Mouse (Mus musculus) heart, embryonic 12.5 days (tissue): ENCODE data around the gene Fh1. TPM values are rescaled to one million over a fixed set of nuclear protein-coding genes. Genes with fewer than 3 reads are reported as not detected.

ENCODE experiments used
- ATAC-seq: fragments of 200-750 bp; cut with Nextera tagmentation; 2 replicates; pipeline ENCODE4 v1.8.0; 2017; ENCODE audit warnings: moderate TSS enrichment, moderate library complexity; ENCODE audit not compliant: insufficient number of reproducible peaks, low FRiP score
- H3K27ac ChIP-seq: fragments of 300-500 bp; sonication (generic); 2 replicates; pipeline ENCODE4 v1.5.1; 2016; ENCODE audit warnings: mild to moderate bottlenecking, moderate library complexity; ENCODE audit not compliant: poor library complexity, severe bottlenecking
- H3K27me3 ChIP-seq: fragments of 300-500 bp; sonication (generic); replicated peaks from 2 replicates; pipeline ENCODE4 v1.6.1; 2016; ENCODE audit warnings: mild to moderate bottlenecking, moderate library complexity
- H3K36me3 ChIP-seq: fragments of 300-500 bp; sonication (generic); 2 replicates; pipeline ENCODE4 v1.6.1; 2016; ENCODE audit warnings: mild to moderate bottlenecking, moderate library complexity
- H3K4me1 ChIP-seq: fragments of 300-500 bp; sonication (generic); replicated peaks from 2 replicates; pipeline ENCODE4 v1.6.1; 2016; ENCODE audit warnings: mild to moderate bottlenecking
- H3K4me2 ChIP-seq: fragments of 300-500 bp; sonication (generic); 2 replicates; pipeline ENCODE4 v1.6.1; 2016; ENCODE audit warnings: mild to moderate bottlenecking, moderate library complexity
- H3K4me3 ChIP-seq: fragments of 300-500 bp; sonication (generic); 2 replicates; pipeline ENCODE4 v1.5.1; 2016; ENCODE audit warnings: mild to moderate bottlenecking
- H3K9ac ChIP-seq: fragments of 300-500 bp; sonication (generic); 2 replicates; pipeline ENCODE4 v1.6.1; 2016; ENCODE audit warnings: mild to moderate bottlenecking, moderate library complexity
- H3K9me3 ChIP-seq: fragments of 300-500 bp; sonication (generic); replicated peaks from 2 replicates; pipeline ENCODE4 v1.6.1; 2016; ENCODE audit warnings: mild to moderate bottlenecking, moderate library complexity
- WGBS: fragments of 180-500 bp; shearing (Covaris S2); methylation state at CpG from one replicate; pipeline ENCODE4 v1.1.7; 2016; 5-methylcytosine and 5-hydroxymethylcytosine counted together
- polyA plus RNA-seq: library from polyadenylated mRNA; unstranded; fragments of >200 nt; fragmentation: Nextera tagmentation; extraction: Ambion mirVana; gene quantifications from 2 replicates; pipeline ENCODE4 v1.2.1, GENCODE M21; 2016

Gene Fh1
- 192 and 201 TPM in 2 replicates for polyA plus RNA-seq

DNA sequence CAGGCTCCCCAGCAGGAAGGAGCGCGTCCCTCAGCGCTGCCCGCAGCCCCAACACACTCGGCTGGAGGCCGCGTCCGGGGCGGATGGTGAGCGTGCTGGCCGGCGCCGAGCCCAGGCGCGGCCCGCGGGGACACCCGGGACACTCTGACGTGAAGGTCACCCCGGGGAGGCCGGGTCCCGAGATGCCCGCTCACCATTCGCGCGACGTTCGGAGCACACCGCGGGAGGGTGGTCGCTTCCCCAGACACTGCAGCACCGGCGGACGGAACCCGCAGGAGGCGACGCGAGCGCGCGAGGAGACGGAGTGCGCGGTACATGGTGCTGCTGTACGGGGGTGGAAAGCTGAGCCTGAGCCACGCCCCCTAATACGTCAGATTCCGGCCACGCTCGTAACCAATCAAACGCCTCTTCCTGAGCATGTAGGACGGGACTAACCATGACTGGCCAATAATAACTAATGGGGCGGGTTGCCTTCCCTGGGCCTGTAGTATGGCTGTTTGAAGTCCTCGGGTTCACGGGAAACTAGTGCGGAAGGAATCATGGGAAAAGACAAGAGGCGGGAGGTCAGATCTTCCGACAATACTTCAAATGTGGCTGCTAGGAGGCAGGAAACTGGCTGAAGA, at the start of gene Fh1:
Fh1 (minus strand) TSS at position 379 of the 623 bp plus-strand sequence.
- under 1% methylated on average over 58 of the region's 58 CpGs for WGBS
- H3K36me3 ChIP-seq, result peaks cover 4% of the 10 kb centered on the region; the same call in 1 of the 2 replicates
- no peaks in the 10 kb centered on the region for H3K27me3 ChIP-seq
- peak within 1 kb of the TSS; percentile 93 for H3K4me2 ChIP-seq
- 0 out of 2 replicates have a peak, but pooled peaks cover 4% of the 10 kb centered on the region for H3K9me3 ChIP-seq
- H3K4me1 ChIP-seq, result peaks cover 16% of the 10 kb centered on the region
- H3K9ac ChIP-seq, result peak within 1 kb of the TSS; percentile 92
- peak within 1 kb of the TSS; percentile 96 for H3K27ac ChIP-seq
- H3K4me3 ChIP-seq, result peak within 1 kb of the TSS; percentile 99
- ATAC-seq, result peak; percentile 100

DNA sequence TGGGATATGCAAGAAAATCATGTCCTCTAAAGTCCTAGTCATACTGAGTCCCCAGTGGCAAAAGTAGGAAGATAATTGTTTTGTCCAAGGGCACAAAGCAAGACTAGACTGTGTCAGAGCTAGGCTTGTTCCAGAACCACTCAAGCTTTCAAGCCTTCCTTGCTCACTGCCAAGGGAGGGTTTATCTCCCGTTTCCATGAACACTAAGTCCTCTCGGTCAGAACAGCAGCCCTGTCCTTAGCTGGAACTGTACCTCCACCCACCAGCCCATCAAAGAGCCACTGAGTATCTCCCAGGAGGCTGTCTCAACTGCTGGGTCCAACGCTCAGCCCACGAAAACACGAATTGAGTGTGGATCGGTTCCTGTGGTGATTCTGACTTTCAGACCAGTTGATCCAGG, 49.7 kb upstream of the Fh1 start:
- 68% methylated on average over 6 of the region's 6 CpGs for WGBS
- Histone ChIP-seq H3K9me3 (no peaks in the 10 kb centered on the region), H3K27me3 (no peaks in the 10 kb centered on the region), H3K4me3 (no peak overlapping the region), H3K9ac (no peak overlapping the region), H3K27ac (no peak overlapping the region), H3K4me2 (no peak overlapping the region), H3K36me3 (0 out of 2 replicates have a peak, but pooled peaks cover 3% of the 10 kb centered on the region), H3K4me1 (no peaks in the 10 kb centered on the region)
- ATAC-seq, result no peak

DNA sequence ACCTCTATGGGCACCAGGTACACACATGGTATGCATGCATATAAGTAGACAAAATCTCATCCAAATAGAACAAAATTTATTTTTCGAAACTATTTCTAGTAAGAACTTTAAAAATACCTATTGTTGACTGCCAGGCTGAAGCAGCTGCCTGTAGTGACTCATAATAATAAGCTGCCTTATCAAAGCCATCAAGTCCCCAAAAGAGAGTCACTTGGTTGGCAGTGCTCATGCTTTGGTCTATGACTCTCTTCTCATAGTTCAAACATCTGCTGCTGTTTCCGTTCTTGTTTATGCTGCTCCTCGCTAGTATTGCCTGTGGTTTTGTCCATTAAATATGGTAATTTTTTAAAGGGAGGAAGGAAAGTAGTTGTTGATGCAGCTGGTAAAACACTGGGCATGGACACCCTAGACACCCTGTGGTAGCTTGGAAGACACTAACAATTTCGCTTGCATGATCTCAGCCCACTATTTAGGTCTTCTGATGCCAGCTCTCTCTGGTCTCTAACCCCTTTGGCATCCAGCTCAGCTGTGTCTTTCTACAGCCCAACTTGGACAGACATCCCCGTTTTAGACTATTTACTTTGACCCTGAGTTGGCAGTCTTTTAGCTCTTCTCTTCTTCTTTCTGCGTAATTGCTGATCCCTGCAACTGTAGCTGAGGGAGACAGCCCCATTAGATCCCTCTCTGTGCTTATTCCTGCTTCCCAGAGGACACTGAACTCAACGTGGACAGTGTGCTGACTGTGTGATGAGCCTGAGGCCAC, 48.3 kb upstream of the Fh1 start:
- Histone ChIP-seq H3K9ac (no peak overlapping the region), H3K36me3 (0 out of 2 replicates have a peak, but pooled peaks cover 3% of the 10 kb centered on the region), H3K4me3 (no peak overlapping the region), H3K9me3 (no peaks in the 10 kb centered on the region), H3K4me1 (no peaks in the 10 kb centered on the region), H3K27me3 (no peaks in the 10 kb centered on the region), H3K4me2 (no peak overlapping the region), H3K27ac (no peak overlapping the region)
- WGBS, result 81% methylated on average over 7 of the region's 7 CpGs
- ATAC-seq, result no peak

DNA sequence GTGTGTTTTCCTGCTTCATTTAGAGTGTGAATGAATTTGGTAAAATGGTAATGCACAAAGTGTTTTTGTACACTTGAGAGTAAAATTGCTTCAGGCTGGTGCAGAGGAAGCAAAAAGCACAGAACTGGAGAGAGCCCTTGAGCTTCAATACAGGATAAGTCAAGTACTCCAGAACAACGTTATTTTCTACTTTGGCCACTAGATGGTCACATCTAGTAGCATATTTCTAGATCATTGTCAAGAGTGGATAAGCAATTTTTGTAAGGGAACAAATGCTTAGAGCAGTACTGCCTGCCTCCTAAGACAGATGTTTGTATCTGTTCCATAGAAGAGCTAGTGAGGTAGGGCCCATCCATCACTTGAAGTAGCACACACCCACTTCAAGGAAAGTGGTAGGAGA, 46.2 kb upstream of the Fh1 start:
- H3K4me3 ChIP-seq, result no peak overlapping the region
- H3K36me3 ChIP-seq, result no peaks in the 10 kb centered on the region
- H3K9me3 ChIP-seq, result no peaks in the 10 kb centered on the region
- no peak for ATAC-seq
- H3K27me3 ChIP-seq, result no peaks in the 10 kb centered on the region
- H3K4me2 ChIP-seq, result no peak overlapping the region
- 23% methylated on average over 1 of the region's 1 CpGs for WGBS
- H3K9ac ChIP-seq, result no peak overlapping the region
- H3K27ac ChIP-seq, result no peak overlapping the region
- H3K4me1 ChIP-seq, result no peaks in the 10 kb centered on the region

DNA sequence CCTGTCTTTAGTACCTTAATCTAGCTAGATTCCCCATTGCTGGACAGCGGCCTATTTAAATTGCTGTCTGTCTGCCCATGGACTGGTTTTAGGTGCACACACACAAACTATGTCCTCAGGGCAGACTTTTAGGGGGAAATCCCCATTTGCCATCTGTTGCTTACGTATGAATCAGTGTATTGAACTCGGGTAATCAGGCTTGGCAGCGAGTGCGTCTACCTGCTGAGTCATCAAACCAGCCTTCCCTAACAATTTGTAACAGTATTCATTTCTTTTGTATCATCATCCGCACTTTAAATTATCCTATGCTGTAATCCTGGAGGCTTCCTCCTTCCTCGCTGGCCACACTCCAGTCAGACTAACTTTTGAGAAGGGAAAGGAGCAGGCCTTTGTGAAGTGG, 44.6 kb upstream of the Fh1 start:
- H3K27me3 ChIP-seq, result no peaks in the 10 kb centered on the region
- no peak overlapping the region for H3K27ac ChIP-seq
- ATAC-seq, result no peak
- WGBS, result 84% methylated on average over 7 of the region's 7 CpGs
- H3K9ac ChIP-seq, result no peak overlapping the region
- H3K4me3 ChIP-seq, result no peak overlapping the region
- H3K4me2 ChIP-seq, result no peak overlapping the region
- no peaks in the 10 kb centered on the region for H3K36me3 ChIP-seq
- no peaks in the 10 kb centered on the region for H3K9me3 ChIP-seq
- H3K4me1 ChIP-seq, result no peaks in the 10 kb centered on the region

DNA sequence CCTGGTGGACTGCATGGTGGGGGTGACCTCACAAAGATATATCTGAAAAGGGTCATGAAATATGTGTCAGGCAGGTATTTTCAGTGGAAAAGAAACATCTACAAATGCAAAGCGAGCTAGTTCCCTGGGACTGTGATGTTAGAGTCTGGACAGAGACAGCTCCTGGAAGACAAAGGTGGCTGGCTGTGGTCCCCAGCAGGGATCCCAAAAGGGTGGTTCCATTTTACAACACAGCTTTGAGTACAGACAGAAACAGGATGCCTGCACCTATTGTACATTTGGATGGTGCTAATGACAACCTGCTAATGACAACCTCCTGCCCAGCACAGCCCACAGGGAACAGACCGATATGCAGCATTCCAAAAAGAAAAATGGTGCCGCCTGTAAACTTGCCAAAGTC, 44.0 kb upstream of the Fh1 start:
- H3K9me3 ChIP-seq, result no peaks in the 10 kb centered on the region
- H3K4me1 ChIP-seq, result no peaks in the 10 kb centered on the region
- H3K4me3 ChIP-seq, result no peak overlapping the region
- H3K4me2 ChIP-seq, result no peak overlapping the region
- no peak overlapping the region for H3K27ac ChIP-seq
- 83% methylated on average over 3 of the region's 3 CpGs for WGBS
- H3K9ac ChIP-seq, result no peak overlapping the region
- H3K27me3 ChIP-seq, result no peaks in the 10 kb centered on the region
- ATAC-seq, result no peak
- no peaks in the 10 kb centered on the region for H3K36me3 ChIP-seq

DNA sequence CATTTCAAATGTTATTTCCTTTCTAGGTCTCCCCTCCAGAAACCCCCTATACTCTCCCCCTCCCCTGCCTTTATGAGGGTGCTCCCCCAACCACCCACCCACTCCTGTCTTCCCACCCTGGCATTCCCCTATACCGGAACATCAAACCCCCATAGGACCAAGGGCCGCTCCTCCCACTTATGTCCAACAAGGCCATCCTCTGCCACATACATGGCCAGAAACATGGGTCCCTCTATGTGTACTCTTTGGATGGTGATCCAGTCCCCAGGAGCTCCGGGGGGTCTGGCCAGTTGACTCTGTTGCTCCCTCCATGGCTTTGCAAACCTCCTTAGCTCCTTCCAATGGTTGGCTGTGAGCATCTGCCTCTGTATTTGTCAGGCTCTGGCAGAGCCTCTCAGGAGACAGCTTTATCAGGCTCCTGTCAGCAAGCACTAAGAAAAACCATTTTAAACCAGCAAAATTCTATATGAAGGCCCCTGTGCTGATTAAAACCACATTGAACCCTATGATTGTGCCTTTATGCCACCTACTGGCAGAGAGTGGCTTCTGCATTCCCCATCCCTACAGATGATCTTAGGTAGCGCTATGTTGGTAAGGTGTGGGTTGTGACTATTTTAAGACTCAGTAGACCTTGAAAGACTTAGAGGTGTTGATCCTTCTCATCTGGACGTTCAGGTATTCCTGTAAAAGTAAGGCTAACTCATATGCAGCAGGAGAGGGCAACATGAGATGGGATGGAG, 43.4 kb upstream of the Fh1 start:
- ATAC-seq, result no peak
- WGBS, result 71% methylated on average over 5 of the region's 5 CpGs
- Histone ChIP-seq H3K36me3 (no peaks in the 10 kb centered on the region), H3K4me1 (no peaks in the 10 kb centered on the region), H3K4me3 (no peak overlapping the region), H3K27me3 (no peaks in the 10 kb centered on the region), H3K27ac (no peak overlapping the region), H3K9me3 (no peaks in the 10 kb centered on the region), H3K9ac (no peak overlapping the region), H3K4me2 (no peak overlapping the region)

DNA sequence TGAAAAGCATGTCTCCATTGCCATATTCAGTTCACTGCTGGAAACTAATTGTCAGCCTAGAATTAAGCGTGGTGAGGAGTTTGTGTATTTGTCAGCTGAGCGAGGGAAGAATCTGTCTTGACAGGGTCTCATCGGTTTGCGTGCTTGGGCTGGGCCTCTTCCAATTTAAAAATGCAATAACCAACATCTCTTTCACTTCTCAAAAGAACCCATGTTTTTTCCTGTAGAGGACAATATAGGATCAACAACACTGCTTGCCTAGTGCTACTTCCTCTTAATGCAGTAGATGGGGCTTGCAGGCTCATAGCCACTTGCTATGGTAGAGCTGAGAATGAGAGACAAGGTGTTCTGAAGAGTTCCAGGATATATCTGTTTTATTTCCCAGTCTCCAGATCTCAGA, 34.5 kb upstream of the Fh1 start:
- Histone ChIP-seq H3K36me3 (peaks cover 21% of the 10 kb centered on the region), H3K4me3 (no peak overlapping the region), H3K27ac (no peak overlapping the region), H3K9ac (no peak overlapping the region), H3K4me1 (no peaks in the 10 kb centered on the region), H3K9me3 (no peaks in the 10 kb centered on the region), H3K4me2 (no peak overlapping the region), H3K27me3 (no peaks in the 10 kb centered on the region)
- WGBS, result 90% methylated on average over 4 of the region's 4 CpGs
- no peak for ATAC-seq

DNA sequence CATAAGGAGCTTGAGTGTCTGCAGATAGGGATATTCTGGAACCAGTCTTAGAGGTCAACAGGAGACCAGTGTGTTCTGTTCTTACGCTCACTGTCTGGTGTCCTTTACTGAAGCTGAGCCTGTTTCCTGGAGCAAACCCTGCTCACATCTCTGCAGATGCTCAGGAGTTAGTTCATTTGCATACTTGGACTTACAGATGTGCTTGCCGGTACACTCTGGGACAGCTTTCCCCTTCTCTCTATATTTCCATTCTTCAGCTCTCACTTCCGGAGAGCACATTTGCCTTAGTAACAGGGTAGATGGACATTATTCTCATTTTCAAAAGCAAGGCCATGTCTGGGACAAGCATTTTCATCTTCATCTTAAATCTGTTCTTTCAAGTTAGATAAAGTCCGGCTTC, 23.2 kb upstream of the Fh1 start:
- no peaks in the 10 kb centered on the region for H3K27me3 ChIP-seq
- no peak overlapping the region for H3K4me2 ChIP-seq
- WGBS, result 82% methylated on average over 4 of the region's 4 CpGs
- ATAC-seq, result no peak
- no peaks in the 10 kb centered on the region for H3K9me3 ChIP-seq
- H3K9ac ChIP-seq, result no peak overlapping the region
- H3K4me3 ChIP-seq, result no peak overlapping the region
- H3K4me1 ChIP-seq, result no peaks in the 10 kb centered on the region
- no peaks in the 10 kb centered on the region for H3K36me3 ChIP-seq
- H3K27ac ChIP-seq, result no peak overlapping the region

DNA sequence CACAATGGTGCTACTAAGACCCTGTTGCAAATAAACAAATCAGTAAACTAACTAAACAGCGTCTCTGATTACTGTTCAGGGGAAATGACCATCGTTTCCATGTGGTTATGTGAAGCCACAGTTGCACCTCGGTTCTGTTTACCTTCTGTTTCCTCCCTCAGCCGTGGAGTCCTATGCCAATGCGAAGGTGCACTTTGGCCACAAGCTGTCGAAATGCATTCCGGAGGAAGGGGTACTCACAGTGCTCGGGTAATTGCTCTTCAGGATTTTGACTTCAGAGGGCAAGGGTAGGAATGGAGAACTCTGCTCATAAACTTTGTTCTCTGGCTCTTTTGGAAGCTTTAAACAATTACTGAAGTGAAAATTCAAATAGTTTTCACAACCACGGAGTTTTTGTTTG, 21.5 kb upstream of the Fh1 start:
- no peak overlapping the region for H3K9ac ChIP-seq
- no peak overlapping the region for H3K4me3 ChIP-seq
- no peak overlapping the region for H3K4me2 ChIP-seq
- no peak overlapping the region for H3K27ac ChIP-seq
- H3K9me3 ChIP-seq, result no peaks in the 10 kb centered on the region
- no peaks in the 10 kb centered on the region for H3K27me3 ChIP-seq
- no peaks in the 10 kb centered on the region for H3K4me1 ChIP-seq
- no peaks in the 10 kb centered on the region for H3K36me3 ChIP-seq
- no peak for ATAC-seq
- 66% methylated on average over 9 of the region's 9 CpGs for WGBS

DNA sequence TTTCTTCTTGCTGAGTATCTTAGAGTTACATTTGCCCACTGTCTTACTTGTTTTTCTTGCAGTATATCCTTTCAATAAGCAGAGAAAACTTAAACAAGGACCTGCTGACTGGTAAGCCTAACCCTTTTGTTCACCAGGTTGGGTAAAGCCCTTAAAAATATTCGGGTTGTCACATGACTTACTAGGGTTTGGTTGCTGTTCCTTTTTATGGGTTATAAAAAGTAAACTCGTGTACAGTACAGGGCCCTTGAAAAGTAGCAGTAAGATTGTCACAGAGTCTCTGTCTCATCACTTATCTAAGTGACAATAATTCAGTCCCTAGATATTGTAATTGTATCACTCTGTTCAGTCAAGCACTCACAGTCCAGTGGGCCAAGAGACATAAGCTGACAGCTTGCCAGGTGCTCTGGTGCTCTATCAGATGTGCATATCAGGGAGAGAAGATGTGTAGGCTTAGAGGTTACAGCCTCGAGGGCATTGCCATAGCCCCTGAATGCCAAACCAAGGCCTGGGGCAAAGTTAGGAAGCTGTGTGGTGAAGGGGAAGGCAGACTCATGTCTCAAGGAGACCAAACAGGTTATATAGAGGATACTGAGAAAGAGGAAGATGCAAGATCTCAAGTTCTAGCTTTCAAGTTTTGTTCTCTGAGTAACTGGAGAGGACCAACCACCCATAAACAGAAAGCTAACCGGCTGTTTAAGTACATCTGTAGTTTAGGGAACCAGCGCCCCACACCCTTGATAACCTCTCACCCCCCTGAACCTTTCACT, 18.2 kb upstream of the Fh1 start:
- Histone ChIP-seq H3K9ac (no peak overlapping the region), H3K4me3 (no peak overlapping the region), H3K27ac (no peak overlapping the region), H3K4me2 (no peak overlapping the region), H3K36me3 (no peaks in the 10 kb centered on the region), H3K27me3 (no peaks in the 10 kb centered on the region), H3K4me1 (no peaks in the 10 kb centered on the region), H3K9me3 (no peaks in the 10 kb centered on the region)
- WGBS, result 61% methylated on average over 5 of the region's 5 CpGs
- no peak for ATAC-seq
